Mouse (Mus musculus) liver, embryonic 11.5 days (tissue): Measurements from ENCODE around the gene Ptgis. TPM values are rescaled to one million over a fixed set of nuclear protein-coding genes. Genes with fewer than 3 reads are reported as not detected.
A peak's percentile ranks its signal among the peaks of the same experiment; 100 is the strongest.

Source experiments
- ATAC-seq: fragments of 200-750 bp; cut with Nextera tagmentation; replicated peaks from 2 replicates; pipeline ENCODE4 v1.8.0; 2017; ENCODE audit warnings: moderate number of reproducible peaks, mild to moderate bottlenecking, moderate TSS enrichment, moderate library complexity; ENCODE audit not compliant: low FRiP score
- DNase-seq: peaks from one replicate; pipeline ENCODE4 v3.0.0-alpha.2; 2017; ENCODE audit warnings: low spot score
- H3K27ac ChIP-seq: fragments of 300-500 bp; sonication (generic); 2 replicates; pipeline ENCODE4 v1.5.1; 2014; ENCODE audit warnings: mild to moderate bottlenecking, low read depth, low read length, control low read depth
- H3K27me3 ChIP-seq: fragments of 300-500 bp; sonication (generic); replicated peaks from 2 replicates; pipeline ENCODE4 v1.6.1; 2014; ENCODE audit warnings: low read length, mixed read lengths; ENCODE audit not compliant: control insufficient read depth, insufficient read depth
- H3K36me3 ChIP-seq: fragments of 300-500 bp; sonication (generic); 2 replicates; pipeline ENCODE4 v1.6.1; 2014; ENCODE audit warnings: mild to moderate bottlenecking, low read length, moderate library complexity, mixed read lengths; ENCODE audit not compliant: control insufficient read depth, insufficient read depth
- H3K4me1 ChIP-seq: fragments of 300-500 bp; sonication (generic); replicated peaks from 2 replicates; pipeline ENCODE4 v1.6.1; 2014; ENCODE audit warnings: low read length, mixed read lengths; ENCODE audit not compliant: control insufficient read depth, insufficient read depth
- H3K4me2 ChIP-seq: fragments of 300-500 bp; sonication (generic); 2 replicates; pipeline ENCODE4 v1.6.1; 2014; ENCODE audit warnings: mild to moderate bottlenecking, control low read depth, moderate library complexity
- H3K4me3 ChIP-seq: fragments of 300-500 bp; sonication (generic); 2 replicates; pipeline ENCODE4 v1.5.1; 2014; ENCODE audit warnings: low read depth, low read length, control low read depth
- H3K9ac ChIP-seq: fragments of 300-500 bp; sonication (generic); 2 replicates; pipeline ENCODE4 v1.6.1; 2014; ENCODE audit warnings: low read depth, low read length, control low read depth
- H3K9me3 ChIP-seq: fragments of 300-500 bp; sonication (generic); 2 replicates; pipeline ENCODE4 v1.6.1; 2016; ENCODE audit warnings: low read length, inconsistent platforms, mixed read lengths; ENCODE audit not compliant: control insufficient read depth
- WGBS: fragments of 180-500 bp; shearing (Covaris S2); extraction: QIAGEN DNeasy Blood & Tissue Kit; methylation state at CpG from one replicate; pipeline ENCODE4 v1.1.7; 2014; 5-methylcytosine and 5-hydroxymethylcytosine counted together
- polyA plus RNA-seq: library from polyadenylated mRNA; unstranded; fragments of >200 nt; fragmentation: Nextera tagmentation; extraction: Ambion mirVana; gene quantifications from 2 replicates; pipeline ENCODE4 v1.2.1, GENCODE M21; 2014

The Ptgis gene
- polyA plus RNA-seq, 1 experiment from 2014 or later, result 7.7 TPM

- H3K4me1 ChIP-seq, result peaks cover 6% of the 10 kb centered on the region
These were observed 8.0 kb downstream of the Ptgis start for GRCm38 (mm10) chr2:167232132-167233008.

GRCm38 (mm10) chr2:167230554-167230953 is 9.8 kb downstream of the Ptgis start:
- no peak overlapping the region for H3K27ac ChIP-seq
- no peaks in the 10 kb centered on the region for H3K36me3 ChIP-seq
- H3K9me3 ChIP-seq, result no peaks in the 10 kb centered on the region
- peaks cover 6% of the 10 kb centered on the region for H3K4me1 ChIP-seq
- 7% methylated on average over 15 of the region's 15 CpGs for WGBS
- no peaks in the 10 kb centered on the region for H3K27me3 ChIP-seq
- ATAC-seq (no peak), DNase-seq (peak; percentile 65)
- H3K9ac ChIP-seq, result no peak overlapping the region
- H3K4me2 ChIP-seq, result peak overlapping the region; percentile 46
- peak overlapping the region; percentile 14; the same call in 1 of the 2 replicates for H3K4me3 ChIP-seq

More at GRCm38 (mm10) chr2:167232132-167233008, 8.0 kb downstream of the Ptgis start:
- peak; percentile 42 for DNase-seq
- Histone ChIP-seq H3K27ac (no peak overlapping the region), H3K9ac (no peak overlapping the region), H3K4me2 (no peak overlapping the region), H3K4me3 (no peak overlapping the region), H3K9me3 (no peaks in the 10 kb centered on the region), H3K27me3 (no peaks in the 10 kb centered on the region), H3K36me3 (no peaks in the 10 kb centered on the region)
- ATAC-seq, result no peak
- 57% methylated on average over 14 of the region's 14 CpGs for WGBS

DNA sequence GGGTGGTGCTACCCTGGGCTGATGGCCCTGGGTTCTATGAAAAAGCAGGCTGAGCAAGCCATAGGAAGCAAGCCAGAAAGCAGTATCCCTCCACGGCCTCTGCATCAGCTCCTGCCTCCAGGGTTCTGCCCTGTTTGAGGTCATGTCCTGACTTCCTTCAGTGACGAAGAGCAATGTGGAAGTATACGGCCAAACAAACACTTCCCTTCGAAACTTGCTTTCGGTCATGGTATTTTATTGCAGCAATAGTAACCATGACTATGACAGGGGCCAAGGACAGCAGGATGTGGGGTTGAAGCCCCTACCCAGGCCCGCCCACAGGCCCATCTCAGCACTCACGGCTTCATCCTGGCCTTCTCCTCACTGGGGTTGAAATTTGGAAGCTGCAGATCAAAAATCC is 15.5 kb downstream of the Ptgis start:
- no peaks in the 10 kb centered on the region for H3K27me3 ChIP-seq
- no peaks in the 10 kb centered on the region for H3K4me1 ChIP-seq
- H3K27ac ChIP-seq, result no peak overlapping the region
- no peak overlapping the region for H3K4me2 ChIP-seq
- DNase-seq (no peak), ATAC-seq (no peak)
- H3K4me3 ChIP-seq, result no peak overlapping the region
- no peak overlapping the region for H3K9ac ChIP-seq
- 74% methylated on average over 7 of the region's 7 CpGs for whole genome bisulfite sequencing
- no peaks in the 10 kb centered on the region for H3K36me3 ChIP-seq
- H3K9me3 ChIP-seq, result no peaks in the 10 kb centered on the region

GRCm38 (mm10) chr2:167224194-167224593 is 16.2 kb downstream of the Ptgis start:
- Histone ChIP-seq H3K27ac (no peak overlapping the region), H3K9me3 (no peaks in the 10 kb centered on the region), H3K4me3 (no peak overlapping the region), H3K36me3 (no peaks in the 10 kb centered on the region), H3K4me2 (no peak overlapping the region), H3K27me3 (no peaks in the 10 kb centered on the region), H3K4me1 (no peaks in the 10 kb centered on the region), H3K9ac (no peak overlapping the region)
- ATAC-seq (no peak), DNase-seq (no peak)
- WGBS, result 89% methylated on average over 6 of the region's 6 CpGs

- Histone ChIP-seq H3K4me1 (no peaks in the 10 kb centered on the region), H3K9ac (no peak overlapping the region), H3K36me3 (no peaks in the 10 kb centered on the region), H3K27me3 (no peaks in the 10 kb centered on the region), H3K9me3 (no peaks in the 10 kb centered on the region), H3K4me3 (no peak overlapping the region), H3K27ac (no peak overlapping the region), H3K4me2 (no peak overlapping the region)
- peak; percentile 57 for DNase-seq
- ATAC-seq, result no peak
- WGBS, result 22% methylated on average over 7 of the region's 7 CpGs
These were observed 18.3 kb downstream of the Ptgis start for GRCm38 (mm10) chr2:167222152-167222551.

DNA sequence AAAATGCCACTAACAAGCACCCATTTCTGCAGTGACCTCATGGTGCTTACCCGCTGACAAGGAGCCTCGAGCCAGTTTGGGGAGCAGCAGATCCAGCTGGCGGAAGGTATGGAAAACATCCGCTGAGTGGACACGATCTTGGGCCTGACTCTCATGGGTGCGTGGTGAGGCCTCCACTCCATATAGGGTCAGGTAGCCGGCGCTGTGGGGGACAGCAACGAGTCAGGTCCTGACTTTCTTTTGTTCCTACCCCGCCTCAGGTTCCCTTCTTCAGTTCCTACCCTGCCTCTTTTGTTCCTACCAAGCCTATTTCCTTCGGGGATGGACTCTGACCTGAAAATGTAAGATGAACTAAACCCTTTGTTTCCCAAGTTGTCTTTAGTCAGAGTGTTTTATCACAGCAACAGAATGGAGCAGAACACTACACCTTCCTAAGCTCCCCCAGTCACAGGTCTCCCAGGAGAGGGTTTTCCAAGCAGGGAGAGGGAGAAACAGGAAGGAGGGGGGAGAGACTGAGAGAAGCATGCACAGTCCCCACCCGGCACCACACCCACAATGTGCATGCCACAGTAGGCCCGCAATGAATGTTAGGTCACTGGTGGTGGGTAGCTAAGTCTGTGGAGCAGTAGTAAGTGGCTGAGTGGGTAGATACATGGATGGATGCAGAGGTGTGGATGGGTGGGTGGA is 19.1 kb downstream of the Ptgis start:
- 79% methylated on average over 13 of the region's 13 CpGs for WGBS
- Histone ChIP-seq H3K4me1 (no peaks in the 10 kb centered on the region), H3K27me3 (no peaks in the 10 kb centered on the region), H3K4me3 (no peak overlapping the region), H3K36me3 (no peaks in the 10 kb centered on the region), H3K9me3 (no peaks in the 10 kb centered on the region), H3K27ac (no peak overlapping the region), H3K9ac (no peak overlapping the region), H3K4me2 (no peak overlapping the region)
- ATAC-seq (no peak), DNase-seq (no peak)

GRCm38 (mm10) chr2:167220736-167221135 is 19.7 kb downstream of the Ptgis start:
- ATAC-seq, result no peak
- Histone ChIP-seq H3K9me3 (no peaks in the 10 kb centered on the region), H3K4me1 (no peaks in the 10 kb centered on the region), H3K4me3 (no peak overlapping the region), H3K36me3 (no peaks in the 10 kb centered on the region), H3K4me2 (no peak overlapping the region), H3K27ac (no peak overlapping the region), H3K9ac (no peak overlapping the region), H3K27me3 (no peaks in the 10 kb centered on the region)
- no peak for DNase-seq
- 80% methylated on average over 5 of the region's 5 CpGs for WGBS

- WGBS, result 42% methylated on average over 8 of the region's 8 CpGs
- Histone ChIP-seq H3K27ac (no peak overlapping the region), H3K4me2 (no peak overlapping the region), H3K9me3 (no peaks in the 10 kb centered on the region), H3K9ac (no peak overlapping the region), H3K36me3 (no peaks in the 10 kb centered on the region), H3K4me3 (no peak overlapping the region), H3K4me1 (no peaks in the 10 kb centered on the region), H3K27me3 (no peaks in the 10 kb centered on the region)
- peak; percentile 69 for DNase-seq
- peak; percentile 51; the same call in 1 of the 2 replicates for ATAC-seq
These were observed 21.1 kb downstream of the Ptgis start for GRCm38 (mm10) chr2:167219154-167219775.
